Mouse (Mus musculus): ENCODE measurements at regions not wholly inside any gene's neighbourhood (a gene's known extent, or its start where the extent isn't known, plus 50 kb on each side); places are given as distances from the start of the nearest gene placed in this dataset.

DNA sequence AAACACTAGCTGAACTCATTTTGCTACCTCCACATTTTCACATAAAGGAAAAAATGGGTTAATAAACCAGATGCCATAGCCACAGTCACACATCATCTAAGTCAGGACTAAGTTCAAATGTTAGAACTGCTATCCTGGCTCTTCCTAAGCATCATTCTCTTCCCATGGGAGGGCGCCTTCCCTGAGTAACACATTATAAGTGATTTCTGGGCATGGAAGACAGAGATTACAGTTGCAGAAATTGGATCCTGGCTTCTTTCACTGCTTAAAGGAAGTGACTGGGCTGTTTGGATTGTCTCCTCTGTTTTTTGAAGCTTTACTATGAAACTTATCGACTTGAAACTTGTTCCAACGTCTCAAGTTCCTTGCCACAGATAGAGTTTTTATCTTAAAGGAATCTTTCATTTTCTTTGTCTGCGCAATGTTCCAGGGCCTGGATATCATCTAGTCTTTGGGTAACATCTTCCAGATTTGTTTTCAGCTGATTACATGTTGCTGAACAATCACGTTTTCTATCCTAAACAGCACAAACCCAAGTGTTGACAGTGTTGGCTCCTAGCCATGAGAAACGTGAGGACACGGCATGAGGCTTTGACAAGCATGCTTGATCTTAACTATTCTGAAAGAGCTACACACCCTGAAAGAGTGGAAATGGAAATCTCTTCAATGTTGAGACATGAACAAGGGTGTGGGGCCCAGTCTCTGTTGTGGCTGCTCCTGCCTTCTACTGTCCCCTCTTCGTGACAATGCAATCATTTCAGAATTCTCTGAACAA is 700.9 kb upstream of the Zeb2 start:
- Histone ChIP-seq H3K4me2 (no peak overlapping the region), H3K27ac (no peak overlapping the region), H3K4me1 (replicated peaks) (no peaks in the 10 kb centered on the region), H3K4me3 (replicated peaks) (no peak overlapping the region), H3K27me3 (no peaks in the 10 kb centered on the region), H3K9me3 (replicated peaks) (no peaks in the 10 kb centered on the region), H3K36me3 (no peaks in the 10 kb centered on the region), H3K9ac (no peak overlapping the region)
- ATAC-seq (ENCODE audit: low read depth): no peak
- 59% methylated on average over 8 of the region's 8 CpGs for WGBS (ENCODE audit: insufficient replicate concordance)
- DNase-seq: no peak

DNA sequence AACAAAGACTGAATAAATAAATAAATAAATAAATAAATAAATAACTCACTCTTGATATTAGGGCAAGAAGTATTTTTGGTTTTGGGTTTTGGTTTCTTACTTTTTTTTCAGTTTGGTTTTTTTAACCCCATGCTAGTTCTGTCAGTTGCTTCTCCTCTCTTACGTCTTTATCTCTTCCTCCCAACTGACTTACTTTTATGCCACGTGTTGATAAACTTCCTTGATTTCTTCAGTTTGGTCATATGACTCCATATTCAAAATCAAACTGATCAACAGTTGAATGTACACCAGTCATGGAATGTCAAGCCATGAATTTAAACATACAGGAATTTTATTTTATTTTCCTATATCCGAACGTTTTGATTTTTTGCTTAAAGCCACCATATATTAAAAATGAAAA is 697.5 kb upstream of the Zeb2 start:
- H3K4me2 ChIP-seq: no peak overlapping the region
- H3K4me1 ChIP-seq (replicated peaks): no peaks in the 10 kb centered on the region
- DNase-seq: no peak
- 55% methylated on average over 4 of the region's 4 CpGs for WGBS (ENCODE audit: insufficient replicate concordance)
- no peak overlapping the region for H3K27ac ChIP-seq
- H3K4me3 ChIP-seq (replicated peaks): no peak overlapping the region
- no peaks in the 10 kb centered on the region for H3K27me3 ChIP-seq
- no peaks in the 10 kb centered on the region for H3K36me3 ChIP-seq
- H3K9me3 ChIP-seq (replicated peaks): no peaks in the 10 kb centered on the region
- no peak overlapping the region for H3K9ac ChIP-seq
- no peak for ATAC-seq (ENCODE audit: low read depth)

DNA sequence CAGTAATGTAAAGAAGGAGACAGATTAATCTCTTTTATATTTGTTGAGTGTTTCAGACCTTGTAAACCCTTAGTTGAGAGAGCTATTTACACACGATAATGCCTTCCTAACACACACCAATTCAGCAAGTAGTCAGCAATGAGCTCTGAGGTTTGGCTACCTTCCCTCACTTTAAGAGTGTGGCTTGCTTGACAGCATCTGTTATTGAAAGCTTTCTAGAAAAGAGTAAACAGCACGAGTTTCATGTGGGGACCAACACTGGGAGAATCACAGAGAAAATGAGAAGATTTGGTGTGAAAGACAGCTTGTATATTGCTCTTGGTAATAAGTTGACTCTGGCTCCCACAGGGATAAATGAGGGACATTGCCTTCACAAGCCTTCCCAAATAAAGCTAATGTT is 688.1 kb upstream of the Zeb2 start:
- Histone ChIP-seq H3K27ac (no peak overlapping the region), H3K4me1 (replicated peaks) (no peaks in the 10 kb centered on the region), H3K4me3 (replicated peaks) (no peak overlapping the region), H3K9ac (no peak overlapping the region), H3K36me3 (no peaks in the 10 kb centered on the region), H3K4me2 (no peak overlapping the region), H3K27me3 (no peaks in the 10 kb centered on the region), H3K9me3 (replicated peaks) (no peaks in the 10 kb centered on the region)
- ATAC-seq (ENCODE audit: low read depth) (no peak), DNase-seq (no peak)
- 53% methylated on average over 2 of the region's 2 CpGs for WGBS (ENCODE audit: insufficient replicate concordance)

DNA sequence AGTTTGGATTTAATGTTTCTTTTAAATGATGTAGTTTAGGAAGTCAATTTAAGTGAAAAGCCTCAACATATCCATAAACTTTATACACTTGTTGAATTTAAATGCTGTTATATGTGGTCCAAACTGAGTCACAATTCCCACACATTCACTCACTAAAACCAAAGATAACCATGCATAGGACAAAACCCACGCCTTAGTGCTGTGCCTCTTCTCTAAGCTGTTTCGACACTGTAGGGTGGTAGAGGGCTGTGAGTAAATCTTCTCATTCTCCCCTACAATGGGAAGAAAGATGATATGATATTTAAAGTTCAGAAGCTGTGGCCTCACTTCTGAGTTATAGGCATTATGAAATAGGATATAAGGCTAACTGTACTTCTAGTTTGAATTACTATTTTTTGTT is 682.9 kb upstream of the Zeb2 start:
- no peak overlapping the region for H3K9ac ChIP-seq
- no peak overlapping the region for H3K27ac ChIP-seq
- no peaks in the 10 kb centered on the region for H3K9me3 ChIP-seq (replicated peaks)
- H3K27me3 ChIP-seq: no peaks in the 10 kb centered on the region
- no peak for DNase-seq
- H3K4me1 ChIP-seq (replicated peaks): no peaks in the 10 kb centered on the region
- H3K4me2 ChIP-seq: no peak overlapping the region
- WGBS (ENCODE audit: insufficient replicate concordance): 59% methylated on average over 2 of the region's 2 CpGs
- H3K36me3 ChIP-seq: no peaks in the 10 kb centered on the region
- H3K4me3 ChIP-seq (replicated peaks): no peak overlapping the region
- no peak for ATAC-seq (ENCODE audit: low read depth)

DNA sequence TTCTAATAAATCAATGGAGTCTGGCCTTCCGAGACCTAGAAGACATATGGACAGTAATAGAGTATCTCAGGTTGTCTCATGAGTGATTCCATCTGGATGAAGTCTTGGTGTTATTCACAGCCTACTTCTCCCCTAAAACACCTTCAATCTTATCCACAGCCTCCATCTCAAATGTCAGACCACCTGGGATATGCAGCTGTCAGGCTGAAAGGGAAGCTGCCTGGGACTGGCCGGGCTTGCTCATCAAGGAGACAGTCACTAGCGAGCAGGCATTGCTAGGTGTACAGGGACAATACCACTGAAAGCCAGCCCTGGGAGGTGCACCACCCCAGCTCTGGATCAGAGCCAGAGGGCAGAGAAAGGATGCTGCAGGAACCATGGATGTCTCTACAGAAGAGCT is 676.4 kb upstream of the Zeb2 start:
- Histone ChIP-seq H3K4me3 (replicated peaks) (no peak overlapping the region), H3K4me1 (replicated peaks) (no peaks in the 10 kb centered on the region), H3K9ac (no peak overlapping the region), H3K4me2 (no peak overlapping the region), H3K9me3 (replicated peaks) (no peaks in the 10 kb centered on the region), H3K27ac (no peak overlapping the region), H3K27me3 (no peaks in the 10 kb centered on the region), H3K36me3 (no peaks in the 10 kb centered on the region)
- ATAC-seq (ENCODE audit: low read depth): no peak
- WGBS (ENCODE audit: insufficient replicate concordance): 76% methylated on average over 3 of the region's 3 CpGs
- no peak for DNase-seq

DNA sequence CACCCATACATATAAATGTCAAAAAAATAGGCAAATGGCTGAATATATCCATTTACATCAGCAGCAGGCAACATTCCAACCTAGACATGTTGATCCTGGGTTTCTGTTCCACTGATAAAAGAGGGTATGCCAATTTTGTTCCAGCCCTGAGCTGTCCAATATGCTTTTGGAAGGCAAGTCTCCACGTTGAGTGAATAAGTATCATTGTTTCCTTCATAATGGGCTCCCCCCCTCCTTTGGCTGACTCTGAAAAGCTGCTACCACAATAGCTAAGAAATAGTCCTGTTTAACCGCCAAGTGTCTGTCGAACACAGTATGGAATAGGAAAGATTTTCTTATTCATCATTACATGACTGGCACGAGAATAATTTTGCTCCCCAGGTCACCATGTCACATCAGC is 672.5 kb upstream of the Zeb2 start:
- H3K4me1 ChIP-seq (replicated peaks): no peaks in the 10 kb centered on the region
- 58% methylated on average over 4 of the region's 4 CpGs for WGBS (ENCODE audit: insufficient replicate concordance)
- no peaks in the 10 kb centered on the region for H3K9me3 ChIP-seq (replicated peaks)
- H3K36me3 ChIP-seq: no peaks in the 10 kb centered on the region
- no peak for ATAC-seq (ENCODE audit: low read depth)
- no peak overlapping the region for H3K4me2 ChIP-seq
- H3K9ac ChIP-seq: no peak overlapping the region
- no peaks in the 10 kb centered on the region for H3K27me3 ChIP-seq
- DNase-seq: no peak
- H3K4me3 ChIP-seq (replicated peaks): no peak overlapping the region
- H3K27ac ChIP-seq: no peak overlapping the region

DNA sequence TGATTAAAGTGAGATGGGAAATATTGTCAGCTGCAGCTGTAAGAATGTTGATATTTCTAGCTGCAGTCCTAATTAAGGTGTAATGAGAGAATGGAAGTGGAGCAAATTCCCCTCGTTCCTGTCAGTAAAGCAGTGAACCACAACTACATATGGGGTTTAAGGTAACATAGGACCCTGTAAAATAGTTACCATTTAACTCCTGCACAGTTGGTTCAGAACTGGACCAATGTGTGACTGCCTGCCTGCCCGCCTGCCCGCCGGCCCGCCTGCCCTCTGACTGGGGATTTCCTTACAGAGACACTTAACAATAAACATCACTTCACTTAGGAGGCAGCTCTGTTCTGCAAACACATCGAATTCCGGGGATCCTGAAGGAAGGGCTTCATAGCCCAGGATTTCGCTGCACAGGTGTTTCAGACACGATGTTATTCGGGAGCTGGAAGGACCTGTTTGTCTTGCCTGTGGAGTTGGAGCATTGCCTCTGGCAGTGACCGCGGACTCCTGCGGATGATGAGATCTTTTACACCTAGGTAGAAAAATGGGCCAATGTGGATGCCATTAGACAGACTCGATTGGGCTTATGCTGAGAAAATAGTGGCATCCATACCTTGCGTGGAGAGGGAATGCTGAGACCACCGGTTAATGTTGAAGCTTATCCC is 670.7 kb upstream of the Zeb2 start:
- WGBS (ENCODE audit: insufficient replicate concordance): 58% methylated on average over 16 of the region's 16 CpGs
- no peaks in the 10 kb centered on the region for H3K4me1 ChIP-seq (replicated peaks)
- DNase-seq (no peak), ATAC-seq (ENCODE audit: low read depth) (no peak)
- H3K9me3 ChIP-seq (replicated peaks): no peaks in the 10 kb centered on the region
- H3K4me3 ChIP-seq (replicated peaks): no peak overlapping the region
- H3K27ac ChIP-seq: no peak overlapping the region
- H3K27me3 ChIP-seq: no peaks in the 10 kb centered on the region
- no peak overlapping the region for H3K4me2 ChIP-seq
- no peaks in the 10 kb centered on the region for H3K36me3 ChIP-seq
- H3K9ac ChIP-seq: no peak overlapping the region

DNA sequence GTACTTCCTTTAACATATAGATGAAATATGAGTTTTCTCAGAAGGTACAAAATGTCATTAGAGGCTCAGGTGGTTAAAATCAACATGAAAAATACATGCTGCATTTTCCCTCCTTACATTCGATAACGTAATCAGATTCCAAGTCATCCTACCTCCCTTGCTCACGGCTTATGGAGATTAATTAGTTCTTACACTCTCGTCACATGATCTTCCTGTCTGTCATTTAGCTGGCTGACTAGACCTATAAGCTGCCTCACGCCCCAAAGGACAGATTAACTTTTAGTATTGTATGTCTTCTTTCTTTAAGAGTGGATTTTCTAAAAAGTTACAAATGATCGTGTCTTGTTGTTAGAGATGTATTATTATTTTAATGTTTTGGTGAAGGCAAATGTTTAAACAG is 669.6 kb upstream of the Zeb2 start:
- no peaks in the 10 kb centered on the region for H3K27me3 ChIP-seq
- H3K4me1 ChIP-seq (replicated peaks): no peaks in the 10 kb centered on the region
- H3K4me3 ChIP-seq (replicated peaks): no peak overlapping the region
- no peak overlapping the region for H3K4me2 ChIP-seq
- H3K9ac ChIP-seq: no peak overlapping the region
- WGBS (ENCODE audit: insufficient replicate concordance): 60% methylated on average over 6 of the region's 6 CpGs
- ATAC-seq (ENCODE audit: low read depth): no peak
- no peaks in the 10 kb centered on the region for H3K36me3 ChIP-seq
- no peaks in the 10 kb centered on the region for H3K9me3 ChIP-seq (replicated peaks)
- H3K27ac ChIP-seq: no peak overlapping the region
- DNase-seq: no peak

DNA sequence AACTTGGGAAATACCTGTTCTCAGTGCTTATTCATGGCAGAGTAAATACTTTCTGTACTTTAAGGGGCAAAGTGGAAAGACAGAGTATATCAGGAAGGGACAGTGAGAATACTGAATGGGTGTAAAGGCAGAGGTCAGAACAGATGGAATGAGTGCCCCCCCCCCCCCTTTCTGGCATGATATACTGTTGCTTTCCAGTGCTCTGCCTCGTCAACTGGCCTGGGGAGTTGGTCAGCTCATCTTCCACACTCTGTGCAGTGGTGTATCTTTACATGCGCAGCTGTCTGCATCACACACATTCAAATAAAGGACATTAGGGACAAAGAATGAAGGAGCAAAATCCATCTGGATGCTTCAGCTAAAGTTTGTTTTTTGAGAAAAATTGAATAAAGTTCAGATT is 668.5 kb upstream of the Zeb2 start:
- 68% methylated on average over 2 of the region's 2 CpGs for WGBS (ENCODE audit: insufficient replicate concordance)

DNA sequence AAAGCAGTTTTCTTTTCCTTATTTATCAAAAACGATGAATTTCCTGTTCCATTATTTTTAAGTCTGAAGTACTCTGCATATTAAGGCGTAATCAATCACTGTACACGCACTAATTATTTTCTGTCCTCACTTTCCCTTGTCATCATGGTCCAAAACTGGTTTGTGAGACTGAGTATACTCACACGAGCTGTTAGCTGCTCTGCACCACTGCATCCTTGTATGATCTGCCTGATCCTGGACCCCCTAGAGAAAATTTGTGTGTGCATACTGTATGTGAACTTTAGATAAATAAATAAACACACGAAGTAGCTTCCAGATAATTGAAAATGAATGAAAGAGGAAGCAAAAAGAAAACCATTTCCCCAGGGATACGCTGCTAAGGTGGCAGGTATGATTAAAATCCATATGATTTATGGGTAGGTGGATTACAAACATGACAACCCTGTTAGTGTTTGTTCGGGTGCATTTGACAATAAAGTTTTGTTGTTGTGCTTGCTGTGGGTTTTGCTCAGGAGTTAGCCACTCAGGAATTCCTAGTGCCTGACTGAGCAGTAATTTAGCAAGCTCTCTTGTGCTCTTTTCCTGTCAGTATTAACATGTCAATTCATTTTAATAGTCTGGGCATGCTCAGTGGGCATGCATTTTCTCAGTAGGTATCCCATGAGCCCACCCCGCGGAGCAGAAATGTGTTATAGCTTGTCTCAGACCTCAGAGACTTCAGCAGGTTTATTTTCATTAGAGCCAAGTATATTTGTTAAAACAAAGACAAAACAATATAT is 666.6 kb upstream of the Zeb2 start:
- no peak for DNase-seq
- Histone ChIP-seq H3K4me2 (no peak overlapping the region), H3K27me3 (no peaks in the 10 kb centered on the region), H3K36me3 (no peaks in the 10 kb centered on the region), H3K9ac (no peak overlapping the region), H3K4me3 (replicated peaks) (no peak overlapping the region), H3K27ac (no peak overlapping the region), H3K4me1 (replicated peaks) (no peaks in the 10 kb centered on the region), H3K9me3 (replicated peaks) (no peaks in the 10 kb centered on the region)
- WGBS (ENCODE audit: insufficient replicate concordance): 67% methylated on average over 9 of the region's 9 CpGs
- ATAC-seq (ENCODE audit: low read depth): no peak

More for the DNA sequence above, 668.5 kb upstream of the Zeb2 start:
- Histone ChIP-seq H3K9ac (no peak overlapping the region), H3K9me3 (replicated peaks) (no peaks in the 10 kb centered on the region), H3K36me3 (no peaks in the 10 kb centered on the region), H3K27ac (no peak overlapping the region), H3K4me1 (replicated peaks) (no peaks in the 10 kb centered on the region), H3K4me3 (replicated peaks) (no peak overlapping the region), H3K27me3 (no peaks in the 10 kb centered on the region), H3K4me2 (no peak overlapping the region)
- ATAC-seq (ENCODE audit: low read depth) (no peak), DNase-seq (no peak)

DNA sequence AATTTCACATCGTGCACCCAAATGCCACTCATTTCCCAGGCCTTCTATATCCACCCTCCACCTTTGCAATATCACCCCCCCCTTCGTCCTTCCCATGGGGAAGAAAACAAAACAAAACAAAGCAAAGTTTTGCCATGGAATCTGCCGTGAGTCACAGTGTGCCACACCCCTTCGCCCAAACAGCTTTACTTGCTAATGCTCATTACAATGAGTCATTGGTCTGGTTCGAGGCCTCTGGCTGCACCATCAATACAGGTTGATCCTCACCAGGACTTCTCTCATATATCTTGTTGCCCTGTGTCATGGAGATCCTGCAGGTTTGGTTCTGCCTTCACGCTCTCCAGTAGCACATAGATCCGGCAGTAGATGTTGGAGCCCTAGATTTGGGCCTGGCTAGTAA is 660.3 kb upstream of the Zeb2 start:
- WGBS (ENCODE audit: insufficient replicate concordance): 69% methylated on average over 7 of the region's 7 CpGs
- Histone ChIP-seq H3K4me1 (replicated peaks) (no peaks in the 10 kb centered on the region), H3K9me3 (replicated peaks) (no peaks in the 10 kb centered on the region), H3K27me3 (no peaks in the 10 kb centered on the region), H3K36me3 (no peaks in the 10 kb centered on the region), H3K4me3 (replicated peaks) (no peak overlapping the region), H3K4me2 (no peak overlapping the region), H3K9ac (no peak overlapping the region), H3K27ac (no peak overlapping the region)
- no peak for DNase-seq
- ATAC-seq (ENCODE audit: low read depth): no peak
